Comparison of ENCODE assay signal across 18 mouse cellular contexts in genomic region chr5:111039771-111040170, GRCm38 (mm10).
A peak's percentile ranks its signal among the peaks of the same experiment; 100 is the strongest.
DNase-seq lines count a peak whose midpoint lies in the region; ATAC-seq lines count a peak whose summit lies in the region.
"Had no signal": no experiment of that assay in that cellular context is flagged by ENCODE, and none has a peak within 500 bp of the region (broad histone marks: within the 10 kb centered on the region; RNA-seq: fewer than 3 reads in every experiment).

No protein-coding gene starts in this region.

- H3K27me3 ChIP-seq in forebrain, embryonic 14.5 days (replicated peaks; ENCODE audit: control insufficient read depth, insufficient read depth, low read length): no peaks in the 10 kb centered on the region
- H3K27me3 ChIP-seq in forebrain, embryonic 16.5 days (replicated peaks; ENCODE audit: control insufficient read depth, insufficient read depth, low read length): no peaks in the 10 kb centered on the region
- H3K27me3 ChIP-seq: embryonic facial prominence, embryonic 15.5 days had no signal

- peak overlapping the region; percentile 3; the same call in 1 of the 2 replicates for H3K27ac ChIP-seq in forebrain, embryonic 14.5 days (ENCODE audit: low read depth, low read length)
- H3K27ac ChIP-seq in forebrain, embryonic 16.5 days (ENCODE audit: low read length): no peak overlapping the region; the same call in 1 of the 2 replicates
- H3K27ac ChIP-seq: embryonic facial prominence, embryonic 15.5 days; macrophage had no signal

- H3K36me3 ChIP-seq in forebrain, embryonic 14.5 days (ENCODE audit: control insufficient read depth, insufficient read depth, low read length): no peaks in the 10 kb centered on the region
- H3K36me3 ChIP-seq in forebrain, embryonic 16.5 days (ENCODE audit: control insufficient read depth, insufficient read depth): no peaks in the 10 kb centered on the region
- H3K36me3 ChIP-seq: embryonic facial prominence, embryonic 15.5 days had no signal

- 62% methylated on average over 6 of the region's 6 CpGs for WGBS in forebrain, embryonic 14.5 days
- 65% methylated on average over 6 of the region's 6 CpGs for WGBS in forebrain, embryonic 16.5 days

- no peak overlapping the region for H3K4me2 ChIP-seq in forebrain, embryonic 14.5 days (ENCODE audit: low read length)
- no peak overlapping the region for H3K4me2 ChIP-seq in forebrain, embryonic 16.5 days (ENCODE audit: low read length)
- H3K4me2 ChIP-seq: embryonic facial prominence, embryonic 15.5 days had no signal

- no peak for ATAC-seq in forebrain, embryonic 14.5 days
- ATAC-seq in forebrain, embryonic 16.5 days: no peak
- 0 out of 2 replicates have a peak, but pooled peaks have one; percentile 12 for ATAC-seq in megakaryocyte, adult 5-6 weeks (ENCODE audit: poor library complexity, severe bottlenecking)
- ATAC-seq: intestine, embryonic 16.5 days had no signal

- H3K9me3 ChIP-seq in forebrain, embryonic 14.5 days (replicated peaks; ENCODE audit: control insufficient read depth, low read length): no peaks in the 10 kb centered on the region
- no peaks in the 10 kb centered on the region for H3K9me3 ChIP-seq in forebrain, embryonic 16.5 days (ENCODE audit: control insufficient read depth, low read length)
- H3K9me3 ChIP-seq: embryonic facial prominence, embryonic 15.5 days had no signal

- peaks cover 59% of the 10 kb centered on the region for H3K4me1 ChIP-seq in forebrain, embryonic 14.5 days (ENCODE audit: control insufficient read depth, insufficient read depth, low read length)
- H3K4me1 ChIP-seq in forebrain, embryonic 16.5 days (replicated peaks; ENCODE audit: control insufficient read depth, insufficient read depth, low read length): peaks cover 63% of the 10 kb centered on the region

- DNase-seq in forebrain, embryonic 14.5 days (ENCODE audit: low spot score): no peak
- DNase-seq in thymus, postnatal 25 days: peak; percentile 32
- no peak for DNase-seq in thymus, postnatal 0 days (ENCODE audit: low spot score)
- DNase-seq in cerebellum, postnatal 10 days: no peak
- DNase-seq in yolk sac, embryonic 10.5 days (ENCODE audit: low spot score): no peak
- no peak for DNase-seq in testis, postnatal 14 days (ENCODE audit: low spot score)
- DNase-seq: adrenal gland, postnatal 14 days; cerebellum, adult 2 months; gastrocnemius, postnatal 14 days; heart, postnatal 10 days; kidney, postnatal 14 days; lung, adult 2 months; right cerebral cortex, postnatal 4 days had no signal

- no peak overlapping the region for H3K4me3 ChIP-seq in forebrain, embryonic 14.5 days (ENCODE audit: low read depth, low read length)
- no peak overlapping the region for H3K4me3 ChIP-seq in forebrain, embryonic 16.5 days (replicated peaks; ENCODE audit: low read length)
- H3K4me3 ChIP-seq: embryonic facial prominence, embryonic 15.5 days had no signal

- no peak overlapping the region for H3K9ac ChIP-seq in forebrain, embryonic 14.5 days (ENCODE audit: low read length)
- H3K9ac ChIP-seq in forebrain, embryonic 16.5 days (replicated peaks; ENCODE audit: low read depth, low read length): no peak overlapping the region
- H3K9ac ChIP-seq: embryonic facial prominence, embryonic 15.5 days had no signal
